Mouse (Mus musculus): ENCODE data around the gene Insl6.

The Insl6 gene

DNA sequence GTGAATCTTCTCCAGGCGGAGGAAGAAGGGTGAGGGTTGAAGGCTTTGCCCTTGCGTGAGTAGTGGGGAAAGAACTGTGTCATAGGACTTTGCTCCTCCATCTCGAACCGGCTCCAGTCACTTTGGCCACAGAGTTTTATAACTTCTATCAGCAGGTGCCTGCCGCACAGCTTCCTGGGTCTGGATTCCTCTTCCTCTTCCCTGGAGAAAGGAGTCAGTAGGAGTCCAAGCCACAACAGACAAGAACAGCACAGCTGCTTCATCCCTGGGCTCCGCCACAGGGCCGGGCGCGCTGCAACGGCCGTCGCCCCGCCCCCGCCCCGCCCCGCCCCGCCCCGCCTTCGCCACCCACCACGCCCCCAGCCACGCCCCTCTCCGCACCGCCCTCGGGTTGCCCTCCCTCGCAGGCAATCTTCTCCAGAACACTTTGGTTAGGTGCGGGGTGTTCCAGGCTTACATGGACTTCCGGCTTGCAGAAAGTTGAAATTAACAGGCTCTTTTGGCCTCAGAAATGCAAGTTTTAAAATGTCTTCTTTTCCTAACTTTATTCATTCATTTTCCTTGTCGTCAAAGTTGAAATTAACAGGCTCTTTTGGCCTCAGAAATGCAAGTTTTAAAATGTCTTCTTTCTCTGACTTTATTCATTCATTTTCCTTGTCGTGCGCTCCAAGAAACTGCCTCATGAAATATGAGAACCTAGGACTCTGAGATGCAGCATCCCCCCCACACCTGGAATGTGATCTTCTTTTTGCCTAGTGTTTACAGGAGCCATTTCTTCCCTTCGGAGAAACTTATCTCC is at the start of gene Insl6:
Gene Insl6, minus strand, starts transcription at position 304 of the 799 bp plus-strand sequence.
- DNase-seq (ENCODE audit: low spot score in 2 of 2), result peak; percentile 64 to 79

DNA sequence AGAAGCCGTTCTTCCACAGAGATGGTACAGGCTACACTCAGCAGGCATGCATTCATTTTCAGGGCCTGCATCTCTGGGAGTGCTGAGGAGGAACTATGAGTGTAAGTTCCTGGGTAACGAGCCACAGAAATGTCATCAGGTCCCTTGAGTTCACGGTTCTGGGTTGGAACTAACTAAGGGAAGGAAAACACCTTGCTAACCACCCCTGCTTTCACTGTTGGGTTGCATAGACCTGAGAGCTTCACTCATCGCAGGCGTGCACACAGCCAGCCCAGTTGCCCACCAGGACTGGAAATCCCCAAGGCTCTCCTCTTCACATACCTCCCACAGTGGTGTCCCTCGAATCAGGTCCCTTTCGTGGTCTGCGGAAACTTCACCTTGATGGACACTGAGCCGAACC is 49.8 kb upstream of the Insl6 start:
- DNase-seq (ENCODE audit: low spot score in 2 of 2), result no peak

DNA sequence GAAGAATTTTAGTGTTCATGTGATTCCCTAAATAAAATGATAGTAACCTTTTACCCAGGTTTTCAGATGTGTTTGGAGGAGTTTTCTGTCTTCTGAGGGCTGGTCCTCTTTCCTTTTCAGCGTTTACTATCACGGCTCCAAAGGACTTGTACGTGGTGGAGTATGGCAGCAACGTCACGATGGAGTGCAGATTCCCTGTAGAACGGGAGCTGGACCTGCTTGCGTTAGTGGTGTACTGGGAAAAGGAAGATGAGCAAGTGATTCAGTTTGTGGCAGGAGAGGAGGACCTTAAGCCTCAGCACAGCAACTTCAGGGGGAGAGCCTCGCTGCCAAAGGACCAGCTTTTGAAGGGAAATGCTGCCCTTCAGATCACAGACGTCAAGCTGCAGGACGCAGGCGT is 48.3 kb upstream of the Insl6 start:
- no peak for DNase-seq (ENCODE audit: low spot score in 2 of 2)

DNA sequence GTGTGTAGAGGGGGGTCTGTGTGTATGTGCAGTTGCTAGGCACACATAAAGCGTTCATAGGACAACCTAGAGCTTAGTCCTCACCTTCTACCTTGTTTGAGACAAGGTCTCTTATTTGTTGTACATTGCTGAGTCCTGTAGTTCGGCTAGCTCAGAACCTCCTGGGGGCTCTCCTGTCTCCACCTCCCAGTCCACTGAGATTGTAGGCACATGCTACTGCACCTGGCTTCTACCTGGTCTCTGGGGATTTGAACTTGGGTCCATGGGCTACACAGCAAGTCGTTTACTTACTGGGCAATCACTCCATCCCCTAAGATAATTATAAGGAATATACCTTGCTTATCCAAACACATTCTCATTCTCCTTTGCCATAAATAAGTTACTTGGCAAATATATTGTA is 47.5 kb upstream of the Insl6 start:
- DNase-seq (ENCODE audit: low spot score in 2 of 2), result no peak

DNA sequence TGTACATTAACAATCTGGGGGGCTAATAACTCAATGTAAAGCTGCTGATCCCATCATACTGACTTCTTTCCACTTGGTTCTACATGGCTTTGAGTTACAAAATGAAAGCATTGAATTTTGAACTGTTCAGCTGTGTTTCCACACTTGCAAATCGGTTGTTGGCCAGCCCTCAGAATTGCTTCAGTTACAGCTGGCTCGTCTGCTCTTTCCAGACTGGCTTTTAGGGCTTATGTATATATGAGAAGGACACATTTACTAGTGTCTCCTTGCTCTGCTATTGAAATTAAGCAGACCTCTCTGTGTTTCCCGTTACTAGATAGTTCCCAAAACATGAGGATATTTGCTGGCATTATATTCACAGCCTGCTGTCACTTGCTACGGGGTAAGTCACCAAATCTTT is 47.0 kb upstream of the Insl6 start:
- no peak for DNase-seq (ENCODE audit: low spot score in 2 of 2)

DNA sequence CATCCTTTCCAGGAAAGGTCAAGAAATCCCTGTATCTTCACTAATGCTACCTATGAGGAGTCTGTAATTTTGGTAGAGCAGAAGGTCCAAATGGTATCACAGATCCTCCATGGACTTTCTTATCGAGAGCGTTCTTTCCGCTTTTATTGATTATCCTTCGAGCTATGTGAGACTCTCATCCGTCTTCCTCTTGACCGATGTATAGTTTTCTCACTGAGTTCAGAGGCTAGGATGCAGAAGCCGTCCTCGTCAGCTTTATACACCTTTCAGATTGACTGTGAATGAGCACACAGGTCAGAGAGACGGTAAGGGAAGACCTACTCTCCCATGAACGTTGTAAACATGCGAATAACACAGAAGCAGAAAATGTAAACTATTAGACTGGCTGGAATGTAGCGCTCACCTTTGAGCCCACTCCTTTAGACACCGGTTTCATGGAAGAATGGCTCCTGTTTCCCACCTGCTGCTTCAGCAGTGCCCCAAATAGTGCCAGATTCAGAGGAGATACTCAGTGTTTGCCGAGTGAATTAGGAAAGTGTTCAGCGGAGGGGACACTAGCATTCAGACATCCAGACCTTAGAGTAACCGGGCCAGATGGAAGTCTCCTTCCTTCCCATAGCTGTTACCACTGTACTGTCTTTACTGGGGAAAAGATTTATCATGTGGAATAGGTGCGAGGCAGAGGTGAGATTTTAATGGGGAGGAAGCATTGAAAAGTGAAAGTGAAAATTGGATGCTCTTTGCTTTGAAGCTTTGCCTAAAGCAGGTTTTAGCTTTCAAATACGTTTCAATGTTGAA is 46.3 kb upstream of the Insl6 start:
- no peak for DNase-seq (ENCODE audit: low spot score in 2 of 2)

DNA sequence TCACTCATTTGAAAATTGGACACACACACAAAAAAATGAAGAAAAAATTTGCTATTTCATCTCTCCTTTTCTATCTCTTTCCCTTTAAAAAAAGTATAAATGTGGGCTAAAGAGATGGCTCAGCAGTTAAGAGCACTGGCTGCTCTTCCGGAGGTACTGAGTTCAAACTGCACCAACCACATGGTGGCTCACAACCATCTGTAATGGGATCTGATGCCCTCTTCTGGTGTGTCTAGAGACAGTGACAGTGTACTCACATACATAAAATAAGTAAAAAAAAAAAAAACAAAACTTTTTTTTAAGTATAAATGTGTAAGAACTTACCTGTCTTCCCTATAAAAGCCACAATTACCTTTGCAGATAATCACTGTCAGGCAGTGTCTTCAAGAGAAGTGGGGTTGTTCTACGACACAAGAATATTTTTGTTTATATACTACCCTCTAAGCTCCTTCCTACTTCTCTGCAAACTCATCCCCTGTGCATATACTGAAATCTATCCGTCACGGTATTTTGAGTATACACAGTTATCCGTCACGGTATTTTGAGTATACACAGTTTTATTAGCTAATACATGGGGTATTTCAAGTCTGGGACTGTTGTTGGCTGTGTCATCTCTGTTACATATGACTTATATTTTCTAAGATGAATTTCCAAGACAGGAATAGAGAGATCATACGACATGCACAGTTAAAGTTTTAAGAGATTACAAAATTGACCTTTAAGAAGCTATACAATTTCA is 45.6 kb upstream of the Insl6 start:
- DNase-seq (ENCODE audit: low spot score in 2 of 2), result no peak

DNA sequence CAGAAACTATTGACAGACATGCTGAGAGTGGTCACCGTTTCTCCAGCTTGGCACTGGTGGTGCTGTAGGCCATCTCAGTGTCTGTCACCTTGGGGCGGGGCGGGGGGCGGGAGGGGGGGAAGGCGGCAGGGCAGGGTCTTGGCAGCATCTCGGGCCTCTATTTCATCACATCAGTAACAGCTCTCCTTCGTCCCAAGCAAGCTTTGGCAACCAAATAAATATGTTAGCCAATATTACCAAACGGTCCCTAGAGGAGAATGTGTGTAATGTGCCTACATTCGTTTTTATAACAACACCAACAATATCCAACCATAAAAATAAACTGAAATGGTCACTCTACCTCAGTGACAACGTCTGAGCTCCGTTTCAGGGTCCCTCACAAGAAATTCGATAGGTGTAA is 45.0 kb upstream of the Insl6 start:
- DNase-seq (ENCODE audit: low spot score in 2 of 2), result no peak

DNA sequence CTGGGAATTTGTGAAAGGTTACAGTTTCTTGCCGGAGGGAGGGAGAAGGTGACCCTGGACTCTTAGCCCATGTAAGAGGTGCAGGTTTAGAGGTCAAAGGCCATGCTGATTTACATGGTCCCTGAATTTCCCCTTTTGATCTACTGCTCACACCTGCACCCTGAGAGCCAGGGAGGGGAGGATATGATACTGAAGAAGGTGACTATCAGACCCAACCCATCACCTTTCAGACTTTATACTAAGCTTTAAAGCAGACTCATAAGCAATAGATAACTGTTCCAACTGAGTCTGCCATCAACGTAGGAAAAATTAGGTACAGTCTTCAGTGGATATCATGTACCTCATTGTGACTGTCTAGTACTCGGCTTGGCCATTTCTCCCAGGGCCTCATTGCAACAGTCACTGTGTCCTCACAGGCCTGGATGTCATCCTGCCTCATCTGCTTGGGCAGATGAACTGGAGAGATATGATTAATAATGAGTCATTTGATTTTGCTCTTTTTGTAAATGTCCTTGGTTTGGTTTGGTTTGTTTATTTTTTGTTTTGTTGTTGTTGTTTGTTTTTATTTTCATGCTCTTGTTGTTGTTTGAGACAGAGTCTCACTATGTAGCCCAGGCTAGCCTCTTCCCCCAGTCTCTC is 43.6 kb upstream of the Insl6 start:
- no peak for DNase-seq (ENCODE audit: low spot score in 2 of 2)

DNA sequence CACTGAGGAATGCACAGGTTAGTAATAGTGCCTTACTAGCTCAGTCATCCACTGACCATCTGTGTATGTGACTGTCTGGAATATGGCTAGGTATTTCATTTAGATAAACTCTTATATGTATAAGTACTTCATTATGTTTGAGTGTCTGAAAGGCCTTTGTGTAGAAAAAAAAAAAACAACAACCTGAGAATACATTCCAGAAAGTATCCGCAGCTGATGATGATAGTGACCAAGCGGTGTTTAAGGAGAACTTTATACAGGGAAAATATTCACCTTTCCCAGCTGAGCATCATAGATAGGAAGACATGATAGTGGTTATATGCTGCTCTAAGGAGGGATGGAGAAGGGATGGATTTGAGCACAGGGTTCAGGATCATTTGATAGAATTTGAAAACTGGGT is 42.9 kb upstream of the Insl6 start:
- DNase-seq (ENCODE audit: low spot score in 2 of 2), result no peak

DNA sequence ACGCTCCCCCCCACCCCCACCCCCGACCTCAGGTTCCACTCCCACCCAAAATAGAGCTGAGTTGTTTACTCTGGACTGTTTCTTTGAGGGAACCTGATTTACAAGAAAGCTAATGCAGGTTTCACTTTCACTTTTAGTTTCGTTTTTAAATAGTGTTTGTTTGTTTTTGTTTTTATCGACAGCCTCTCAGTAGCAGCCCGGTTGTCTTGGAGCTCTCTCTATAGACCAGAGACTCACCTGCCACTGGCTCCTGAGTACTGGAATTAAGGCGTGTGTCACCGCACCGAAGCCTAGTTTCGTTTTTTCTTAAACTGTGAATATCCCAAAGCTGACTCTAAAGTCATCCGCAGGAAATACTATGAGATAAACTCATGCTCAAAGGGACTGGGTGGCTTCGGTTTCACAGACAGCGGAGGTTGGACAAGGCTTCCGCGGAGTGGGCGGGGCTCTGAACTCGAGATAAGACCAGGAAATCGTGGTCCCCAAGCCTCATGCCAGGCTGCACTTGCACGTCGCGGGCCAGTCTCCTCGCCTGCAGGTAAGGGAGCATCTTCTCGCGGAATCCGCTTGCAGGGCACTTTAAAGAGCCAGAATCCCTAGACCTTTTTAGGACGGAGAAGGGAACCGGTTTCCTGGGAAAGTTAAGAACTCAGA is 41.9 kb upstream of the Insl6 start, which contains the start of the genes Plgrkt and Cd274:
Gene Plgrkt, minus strand, starts transcription at position 422 of the 654 bp plus-strand sequence.
Gene Cd274, plus strand, starts transcription at position 487 of the 654 bp plus-strand sequence.
- peak; percentile 59 to 69 for DNase-seq (ENCODE audit: low spot score in 2 of 2)

DNA sequence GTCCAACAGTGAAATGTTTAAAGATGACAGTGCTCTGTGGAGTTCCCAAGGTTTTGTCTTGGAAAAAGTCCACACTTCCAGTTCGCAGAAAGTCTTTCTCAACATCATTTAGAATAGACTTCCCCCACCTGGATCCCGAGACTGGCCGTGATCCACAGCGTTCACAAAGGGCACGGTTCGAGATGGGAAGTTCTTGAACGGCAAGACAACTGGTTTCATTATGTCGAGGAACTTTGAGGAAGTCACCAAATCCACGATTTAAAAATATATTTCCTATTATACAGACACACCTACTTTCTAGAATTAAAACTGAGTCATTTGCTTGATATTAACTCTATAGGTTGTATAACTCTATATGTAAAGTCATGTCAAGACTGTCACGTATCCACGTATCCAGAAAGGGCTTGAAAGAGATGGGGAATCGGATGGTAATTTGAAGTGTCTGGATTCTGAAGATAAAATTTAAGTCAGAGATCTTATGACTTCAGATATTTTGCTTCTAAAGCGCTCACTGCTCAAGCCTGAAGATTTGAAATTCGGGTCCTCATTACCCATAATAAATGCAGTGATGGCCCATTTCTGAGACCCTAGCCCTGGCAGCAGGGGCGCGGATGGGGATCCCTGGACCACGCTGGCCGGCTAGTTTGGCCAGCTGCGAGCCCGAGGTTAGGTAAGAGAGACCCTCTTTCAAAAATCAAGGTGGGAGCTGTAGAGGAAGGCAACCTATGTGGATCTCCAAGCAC is 41.2 kb upstream of the Insl6 start:
- no peak for DNase-seq (ENCODE audit: low spot score in 2 of 2)

DNA sequence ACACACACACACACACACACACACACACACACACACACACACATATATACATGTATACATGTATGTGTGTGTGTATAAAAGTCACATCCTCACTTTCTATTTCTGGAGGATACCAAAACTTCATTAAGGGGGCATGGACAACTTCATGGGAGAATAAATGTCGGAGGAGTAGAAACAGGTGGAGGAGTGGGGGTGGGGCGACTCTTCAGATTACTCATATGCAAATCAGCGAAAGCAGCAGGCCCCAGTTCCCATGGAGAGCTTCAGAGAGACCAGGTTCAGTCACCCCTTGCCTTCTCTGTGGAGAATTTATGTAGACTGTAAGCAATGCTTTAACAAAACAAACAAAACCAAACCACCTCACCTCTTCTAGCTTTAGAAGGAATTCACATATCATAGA is 39.9 kb upstream of the Insl6 start:
- DNase-seq (ENCODE audit: low spot score in 2 of 2), result no peak

DNA sequence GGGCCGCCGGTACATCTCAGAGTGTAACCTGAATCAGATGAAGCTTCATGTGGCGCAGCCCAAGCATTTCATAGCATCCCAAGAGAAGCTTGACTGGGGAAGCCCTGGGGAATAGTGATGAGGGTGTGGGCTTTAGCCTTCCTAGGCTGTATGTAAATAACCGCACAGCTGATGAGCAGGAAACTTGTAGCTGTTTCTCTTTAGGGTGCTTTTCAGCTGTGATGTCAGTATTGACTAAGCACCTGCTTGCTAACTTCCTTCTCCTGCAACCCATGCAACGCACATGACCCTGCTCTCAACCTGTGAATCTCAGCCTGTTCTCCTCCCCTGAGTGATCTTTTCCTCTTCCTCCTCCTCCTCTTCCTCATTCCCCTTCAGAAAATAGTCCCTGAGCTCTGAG is 38.9 kb upstream of the Insl6 start:
- DNase-seq (ENCODE audit: low spot score in 2 of 2), result no peak

DNA sequence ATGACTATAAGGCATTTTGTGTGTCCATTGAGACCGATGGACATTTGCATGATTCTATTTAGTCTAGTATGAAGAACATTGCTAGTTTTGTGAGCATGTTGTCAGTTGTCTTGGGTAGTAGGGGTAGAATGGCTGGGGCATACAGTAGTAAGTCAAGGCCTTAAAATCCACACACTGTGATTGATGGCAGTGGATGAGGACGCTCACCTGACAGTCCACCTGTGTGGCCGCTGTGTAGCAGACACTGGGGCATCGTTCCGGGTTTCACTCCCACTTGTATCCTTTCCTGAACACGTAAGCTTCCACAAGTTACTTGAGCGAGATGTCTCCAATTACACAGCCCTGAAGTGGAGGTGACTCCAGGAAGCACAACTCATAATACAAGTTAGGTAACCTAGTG is 38.4 kb upstream of the Insl6 start:
- no peak for DNase-seq (ENCODE audit: low spot score in 2 of 2)

DNA sequence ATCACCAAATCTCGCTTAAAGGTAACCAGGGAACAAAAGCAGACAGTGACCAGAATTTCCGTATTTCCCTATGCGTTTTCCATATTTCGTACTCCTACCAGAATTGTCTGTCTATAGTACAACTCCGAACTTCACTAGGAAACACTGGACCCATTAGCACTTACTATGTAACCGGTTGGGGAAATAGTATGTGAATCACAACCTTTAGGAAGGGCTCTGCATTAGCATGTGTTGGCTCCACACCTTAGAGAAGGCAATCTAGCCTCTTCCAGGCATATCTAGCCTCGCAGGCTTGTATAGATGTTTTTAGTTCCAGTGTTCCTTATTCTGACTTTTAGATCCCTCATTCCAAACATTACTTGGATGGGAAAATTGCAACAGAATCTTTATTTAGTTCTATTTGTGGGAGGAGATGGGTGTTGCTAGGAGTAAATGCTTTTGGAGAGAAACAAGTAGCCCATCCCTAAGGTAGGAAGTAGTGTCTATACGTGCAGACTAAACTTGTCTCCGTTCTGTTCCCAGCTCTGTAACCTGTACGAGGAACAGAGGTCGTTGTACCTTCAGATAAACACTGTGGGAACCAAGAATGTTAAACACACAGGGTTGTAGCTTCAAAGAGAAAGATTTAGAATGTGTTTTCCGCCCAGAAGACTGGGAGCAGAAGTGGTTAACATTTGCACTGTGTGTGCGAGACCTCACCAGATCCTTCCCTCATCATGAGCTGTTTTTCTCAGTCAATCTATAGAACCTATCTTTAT is 37.2 kb upstream of the Insl6 start:
- DNase-seq (ENCODE audit: low spot score in 2 of 2), result no peak

DNA sequence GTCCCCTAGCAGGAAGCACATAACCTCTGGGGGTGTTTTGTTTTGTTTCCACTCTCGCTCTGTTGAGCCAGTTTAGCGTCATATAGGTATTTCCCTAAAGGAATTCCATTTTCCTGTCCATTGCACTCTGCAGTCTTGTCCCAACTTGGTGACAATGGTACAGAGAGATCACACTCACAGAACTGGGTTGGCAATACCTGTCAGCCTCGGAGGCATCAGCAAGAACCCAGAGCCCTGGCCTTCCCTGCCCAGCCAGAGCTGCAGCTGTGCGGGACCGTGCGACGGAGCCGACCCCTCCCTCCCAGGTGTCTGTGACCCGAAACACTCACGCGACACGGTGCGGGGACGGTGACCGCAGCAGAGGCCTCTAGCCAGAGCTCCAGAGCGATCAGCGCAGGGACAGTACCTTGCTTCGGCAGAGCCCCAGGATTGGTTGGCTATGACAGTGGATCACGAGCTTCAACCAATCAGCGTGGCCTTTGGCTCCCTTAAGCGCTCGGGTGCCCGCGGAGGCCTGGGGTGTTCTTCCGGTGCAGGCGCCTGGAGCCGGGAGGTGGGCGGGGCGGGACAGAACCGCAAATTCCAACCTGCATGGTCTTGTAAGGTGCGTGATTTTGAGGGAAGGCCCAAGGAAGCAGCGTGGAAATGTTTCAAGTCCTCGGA is 36.4 kb upstream of the Insl6 start:
- peak; percentile 83 to 86 for DNase-seq (ENCODE audit: low spot score in 2 of 2)

DNA sequence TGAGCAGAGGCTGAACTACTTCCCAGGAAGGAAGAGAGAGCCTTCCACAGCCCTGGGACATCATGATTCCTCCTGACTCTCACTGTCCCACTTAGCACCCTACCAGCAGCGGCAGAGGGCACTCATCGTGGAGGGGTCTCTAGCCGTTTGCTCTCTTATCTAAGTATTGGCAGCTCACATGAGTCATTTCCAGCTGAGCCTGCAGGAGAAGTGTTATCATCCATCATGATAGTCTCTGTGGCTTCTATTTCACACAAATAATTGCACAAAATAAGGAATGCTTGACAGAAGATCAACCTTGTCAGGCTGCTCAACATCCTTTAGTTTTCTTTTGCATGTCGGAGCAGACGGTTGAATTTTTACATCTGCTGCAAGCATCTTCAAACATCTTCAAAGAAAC is 35.1 kb upstream of the Insl6 start:
- DNase-seq (ENCODE audit: low spot score in 2 of 2), result no peak

DNA sequence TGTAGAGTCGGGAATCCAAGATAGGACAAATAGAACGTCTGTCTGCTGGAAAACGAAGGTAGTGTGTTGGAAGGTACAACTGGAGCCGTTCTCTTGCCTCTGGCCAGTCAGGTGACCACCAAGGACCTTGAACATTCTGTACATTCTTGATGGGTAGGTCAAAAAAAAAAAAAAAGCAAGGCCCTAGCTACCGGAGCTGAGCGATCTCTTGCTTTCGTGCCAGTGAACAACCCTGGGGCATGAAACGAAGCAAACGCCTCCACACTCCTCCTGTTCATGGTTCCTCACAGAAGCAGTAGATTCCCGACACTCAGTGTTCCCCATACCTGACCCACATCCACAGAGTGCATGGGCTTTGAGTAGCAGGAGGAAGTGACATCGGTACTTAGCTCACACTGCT is 31.1 kb upstream of the Insl6 start:
- DNase-seq (ENCODE audit: low spot score in 2 of 2), result no peak
